Mouse (Mus musculus): Measurements from ENCODE around the gene Olfr1168. TPM values are rescaled to one million over a fixed set of nuclear protein-coding genes. Genes with fewer than 3 reads are reported as not detected.
"Not testable (repeated sequence)": the region's sequence is repeated elsewhere in the genome, so short reads cannot be mapped to it uniquely, and the experiment has no call there.

The Olfr1168 gene
- polyA plus RNA-seq (2014; fragmentation: Nextera tagmentation; extraction: Ambion mirVana): not detected in 2 replicates

GRCm38 (mm10) chr2:88181580-88181979 is at the start of gene Olfr1168:
Gene Olfr1168, plus strand, starts transcription at chr2:88181880.
- DNase-seq (ENCODE audit: low spot score): no peak
- ATAC-seq (replicated peaks; ENCODE audit: low FRiP score): no peak
- 93% methylated on average over 2 of the region's 2 CpGs for WGBS

GRCm38 (mm10) chr2:88155093-88155492 is 26.6 kb upstream of the Olfr1168 start, which contains the start of gene Olfr1167:
Gene Olfr1167, minus strand, starts transcription at chr2:88155193.
- H3K9me3 ChIP-seq (ENCODE audit: control insufficient read depth, low read length); H3K4me3 ChIP-seq (ENCODE audit: low read depth, low read length); H3K9ac ChIP-seq (ENCODE audit: low read length); ATAC-seq (replicated peaks; ENCODE audit: low FRiP score); H3K36me3 ChIP-seq (ENCODE audit: control insufficient read depth, insufficient read depth, low read length); H3K4me2 ChIP-seq (ENCODE audit: low read depth, low read length, severe bottlenecking); H3K27me3 ChIP-seq (ENCODE audit: control insufficient read depth, insufficient read depth, low read length); H3K27ac ChIP-seq (ENCODE audit: low read depth, low read length); DNase-seq (ENCODE audit: low spot score); H3K4me1 ChIP-seq (replicated peaks; ENCODE audit: control insufficient read depth, insufficient read depth, low read length): not testable (repeated sequence)
- 98% methylated on average over 1 of the region's 1 CpGs for WGBS

More at GRCm38 (mm10) chr2:88181580-88181979, at the start of gene Olfr1168:
- Histone ChIP-seq H3K27me3 (ENCODE audit: control insufficient read depth, insufficient read depth, low read length) (no peaks in the 10 kb centered on the region), H3K4me1 (replicated peaks; ENCODE audit: control insufficient read depth, insufficient read depth, low read length) (no peaks in the 10 kb centered on the region), H3K36me3 (ENCODE audit: control insufficient read depth, insufficient read depth, low read length) (no peaks in the 10 kb centered on the region), H3K4me3 (ENCODE audit: low read depth, low read length) (no peak within 1 kb of the TSS), H3K9ac (ENCODE audit: low read length) (no peak within 1 kb of the TSS), H3K9me3 (ENCODE audit: control insufficient read depth, low read length) (no peaks in the 10 kb centered on the region), H3K27ac (ENCODE audit: low read depth, low read length) (no peak within 1 kb of the TSS), H3K4me2 (ENCODE audit: low read depth, low read length, severe bottlenecking) (no peak within 1 kb of the TSS)

GRCm38 (mm10) chr2:88220784-88221183 is 39.1 kb downstream of the Olfr1168 start:
- 92% methylated on average over 1 of the region's 1 CpGs for WGBS
- H3K4me3 ChIP-seq (ENCODE audit: low read depth, low read length): no peak overlapping the region
- no peaks in the 10 kb centered on the region for H3K9me3 ChIP-seq (ENCODE audit: control insufficient read depth, low read length)
- no peaks in the 10 kb centered on the region for H3K4me1 ChIP-seq (replicated peaks; ENCODE audit: control insufficient read depth, insufficient read depth, low read length)
- H3K27ac ChIP-seq (ENCODE audit: low read depth, low read length): no peak overlapping the region
- no peaks in the 10 kb centered on the region for H3K36me3 ChIP-seq (ENCODE audit: control insufficient read depth, insufficient read depth, low read length)
- H3K27me3 ChIP-seq (ENCODE audit: control insufficient read depth, insufficient read depth, low read length): no peaks in the 10 kb centered on the region
- ATAC-seq (replicated peaks; ENCODE audit: low FRiP score) (no peak), DNase-seq (ENCODE audit: low spot score) (no peak)
- H3K4me2 ChIP-seq (ENCODE audit: low read depth, low read length, severe bottlenecking): no peak overlapping the region
- no peak overlapping the region for H3K9ac ChIP-seq (ENCODE audit: low read length)

GRCm38 (mm10) chr2:88228234-88228633 is 46.6 kb downstream of the Olfr1168 start, which contains the start of gene Olfr1170:
Gene Olfr1170, minus strand, starts transcription at chr2:88228334.
- Histone ChIP-seq H3K4me3 (ENCODE audit: low read depth, low read length) (no peak within 1 kb of the TSS), H3K36me3 (ENCODE audit: control insufficient read depth, insufficient read depth, low read length) (no peaks in the 10 kb centered on the region), H3K27me3 (ENCODE audit: control insufficient read depth, insufficient read depth, low read length) (no peaks in the 10 kb centered on the region), H3K9me3 (ENCODE audit: control insufficient read depth, low read length) (no peaks in the 10 kb centered on the region), H3K27ac (ENCODE audit: low read depth, low read length) (no peak within 1 kb of the TSS), H3K4me2 (ENCODE audit: low read depth, low read length, severe bottlenecking) (no peak within 1 kb of the TSS), H3K4me1 (replicated peaks; ENCODE audit: control insufficient read depth, insufficient read depth, low read length) (no peaks in the 10 kb centered on the region), H3K9ac (ENCODE audit: low read length) (no peak within 1 kb of the TSS)
- no peak for ATAC-seq (replicated peaks; ENCODE audit: low FRiP score)
- DNase-seq (ENCODE audit: low spot score): no peak
- 81% methylated on average over 1 of the region's 1 CpGs for WGBS

Other genes starting within 250 kb of the Olfr1168 start
- not detected in 2 replicates for gene Olfr1155, start 236.7 kb upstream of the Olfr1168 start, polyA plus RNA-seq (2014; fragmentation: Nextera tagmentation; extraction: Ambion mirVana)
- not detected in 2 replicates for gene Olfr1156, start 228.8 kb upstream of the Olfr1168 start, polyA plus RNA-seq (2014; fragmentation: Nextera tagmentation; extraction: Ambion mirVana)
- not detected in 2 replicates for gene Olfr1157, start 213.6 kb upstream of the Olfr1168 start, polyA plus RNA-seq (2014; fragmentation: Nextera tagmentation; extraction: Ambion mirVana)
- gene Olfr74, start 207.2 kb upstream of the Olfr1168 start, polyA plus RNA-seq (2014; fragmentation: Nextera tagmentation; extraction: Ambion mirVana): not detected in 2 replicates
- gene Olfr1158, start 191.8 kb upstream of the Olfr1168 start, polyA plus RNA-seq (2014; fragmentation: Nextera tagmentation; extraction: Ambion mirVana): not detected in 2 replicates
- not detected in 2 replicates for gene Olfr1160, start 173.6 kb upstream of the Olfr1168 start, polyA plus RNA-seq (2014; fragmentation: Nextera tagmentation; extraction: Ambion mirVana)
- gene Olfr1161, start 159.1 kb upstream of the Olfr1168 start, polyA plus RNA-seq (2014; fragmentation: Nextera tagmentation; extraction: Ambion mirVana): not detected in 2 replicates
- gene Olfr73, start 144.2 kb upstream of the Olfr1168 start, polyA plus RNA-seq (2014; fragmentation: Nextera tagmentation; extraction: Ambion mirVana): not detected in 2 replicates
- gene Olfr1162, start 130.8 kb upstream of the Olfr1168 start, polyA plus RNA-seq (2014; fragmentation: Nextera tagmentation; extraction: Ambion mirVana): not detected in 2 replicates
- not detected in 2 replicates for gene Olfr1163, start 110.0 kb upstream of the Olfr1168 start, polyA plus RNA-seq (2014; fragmentation: Nextera tagmentation; extraction: Ambion mirVana)
- gene Olfr1164, start 87.9 kb upstream of the Olfr1168 start, polyA plus RNA-seq (2014; fragmentation: Nextera tagmentation; extraction: Ambion mirVana): not detected in 2 replicates
- gene Olfr1166, start 53.6 kb upstream of the Olfr1168 start, polyA plus RNA-seq (2014; fragmentation: Nextera tagmentation; extraction: Ambion mirVana): not detected in 2 replicates
- gene Olfr1167, start 26.7 kb upstream of the Olfr1168 start, polyA plus RNA-seq (2014; fragmentation: Nextera tagmentation; extraction: Ambion mirVana): not detected in 2 replicates
- gene Olfr1170, start 46.5 kb downstream of the Olfr1168 start, polyA plus RNA-seq (2014; fragmentation: Nextera tagmentation; extraction: Ambion mirVana): not detected in 2 replicates
- gene Olfr1173, start 98.0 kb downstream of the Olfr1168 start, polyA plus RNA-seq (2014; fragmentation: Nextera tagmentation; extraction: Ambion mirVana): not detected in 2 replicates
- not detected in 2 replicates for gene Olfr1174-ps, start 133.3 kb downstream of the Olfr1168 start, polyA plus RNA-seq (2014; fragmentation: Nextera tagmentation; extraction: Ambion mirVana)
- gene Olfr1175-ps, start 145.3 kb downstream of the Olfr1168 start, polyA plus RNA-seq (2014; fragmentation: Nextera tagmentation; extraction: Ambion mirVana): not detected in 2 replicates
- gene Olfr1176, start 154.8 kb downstream of the Olfr1168 start, polyA plus RNA-seq (2014; fragmentation: Nextera tagmentation; extraction: Ambion mirVana): not detected in 2 replicates
- not detected in 2 replicates for gene Olfr1177-ps, start 164.6 kb downstream of the Olfr1168 start, polyA plus RNA-seq (2014; fragmentation: Nextera tagmentation; extraction: Ambion mirVana)
- not detected in 2 replicates for gene Olfr1178, start 205.2 kb downstream of the Olfr1168 start, polyA plus RNA-seq (2014; fragmentation: Nextera tagmentation; extraction: Ambion mirVana)
- gene Olfr1179, start 224.6 kb downstream of the Olfr1168 start, polyA plus RNA-seq (2014; fragmentation: Nextera tagmentation; extraction: Ambion mirVana): not detected in 2 replicates
- gene Olfr1180, start 237.3 kb downstream of the Olfr1168 start, polyA plus RNA-seq (2014; fragmentation: Nextera tagmentation; extraction: Ambion mirVana): not detected in 2 replicates
- not detected in 2 replicates for gene Olfr1181, start 244.3 kb downstream of the Olfr1168 start, polyA plus RNA-seq (2014; fragmentation: Nextera tagmentation; extraction: Ambion mirVana)